Mouse (Mus musculus) stomach, postnatal 0 days (tissue): ENCODE data around the gene Tex38. TPM values are rescaled to one million over a fixed set of nuclear protein-coding genes. Genes with fewer than 3 reads are reported as not detected.
A peak's percentile ranks its signal among the peaks of the same experiment; 100 is the strongest.

Experiments used
- ATAC-seq: fragments of 200-750 bp; cut with Nextera tagmentation; 2 replicates; pipeline ENCODE4 v1.8.0; 2017; ENCODE audit not compliant: low FRiP score, low TSS enrichment
- DNase-seq: peaks from one replicate; pipeline ENCODE4 v3.0.0-alpha.2; 2016; ENCODE audit warnings: low spot score
- H3K27ac ChIP-seq: fragments of 300-500 bp; sonication (generic); replicated peaks from 2 replicates; pipeline ENCODE4 v1.5.1; 2014; ENCODE audit warnings: mild to moderate bottlenecking, control low read depth
- H3K27me3 ChIP-seq: fragments of 300-500 bp; sonication (generic); 2 replicates; pipeline ENCODE4 v1.6.1; 2014; ENCODE audit warnings: low read length; ENCODE audit not compliant: control insufficient read depth, insufficient read depth
- H3K36me3 ChIP-seq: fragments of 300-500 bp; sonication (generic); 2 replicates; pipeline ENCODE4 v1.6.1; 2014; ENCODE audit warnings: low read length, mixed read lengths; ENCODE audit not compliant: control insufficient read depth, insufficient read depth
- H3K4me1 ChIP-seq: fragments of 300-500 bp; sonication (generic); replicated peaks from 2 replicates; pipeline ENCODE4 v1.6.1; 2014; ENCODE audit warnings: antibody characterized with exemption; ENCODE audit not compliant: control insufficient read depth, insufficient read depth
- H3K4me2 ChIP-seq: fragments of 300-500 bp; sonication (generic); replicated peaks from 2 replicates; pipeline ENCODE4 v1.6.1; 2014; ENCODE audit warnings: low read depth, mild to moderate bottlenecking, control low read depth, moderate library complexity
- H3K4me3 ChIP-seq: fragments of 300-500 bp; sonication (generic); 2 replicates; pipeline ENCODE4 v1.5.1; 2014; ENCODE audit warnings: low read depth, low read length, control low read depth
- H3K9ac ChIP-seq: fragments of 300-500 bp; sonication (generic); 2 replicates; pipeline ENCODE4 v1.6.1; 2014; ENCODE audit warnings: mild to moderate bottlenecking, low read length, control low read depth, mixed read lengths
- H3K9me3 ChIP-seq: fragments of 300-500 bp; sonication (generic); 2 replicates; pipeline ENCODE4 v1.6.1; 2016; ENCODE audit warnings: low read length; ENCODE audit not compliant: control insufficient read depth
- CTCF ChIP-seq: IDR thresholded peaks from 2 replicates; pipeline ENCODE4 v1.5.1; 2016; ENCODE audit warnings: antibody characterized with exemption, low read depth, mild to moderate bottlenecking, moderate library complexity
- EP300 ChIP-seq: optimal IDR thresholded peaks from 2 replicates; pipeline ENCODE3; 2016; ENCODE audit warnings: antibody characterized with exemption
- WGBS: fragments of 180-500 bp; shearing (Covaris S2); extraction: QIAGEN DNeasy Blood & Tissue Kit; methylation state at CpG from one replicate; pipeline ENCODE4 v1.1.7; 2014; 5-methylcytosine and 5-hydroxymethylcytosine counted together
- polyA plus RNA-seq: library from polyadenylated mRNA; unstranded; fragments of >200 nt; fragmentation: Nextera tagmentation; extraction: Ambion mirVana; gene quantifications from 2 replicates; pipeline ENCODE4 v1.2.1, GENCODE M21; 2015

Tex38 gene
- 0.21 TPM in 2 replicates for polyA plus RNA-seq

- ATAC-seq: no peak
- DNase-seq: no peak
- Histone ChIP-seq H3K27ac (no peak within 1 kb of the TSS), H3K36me3 (peaks cover 3% of the 10 kb centered on the region; the same call in 1 of the 2 replicates), H3K4me1 (no peaks in the 10 kb centered on the region), H3K27me3 (no peaks in the 10 kb centered on the region), H3K9ac (no peak within 1 kb of the TSS), H3K4me2 (no peak within 1 kb of the TSS), H3K4me3 (no peak within 1 kb of the TSS), H3K9me3 (no peaks in the 10 kb centered on the region)
- no peak for TF ChIP-seq EP300
- no peak for TF ChIP-seq CTCF
- WGBS: 83% methylated on average over 3 of the region's 3 CpGs
Measured at GRCm38 (mm10) chr4:115780918-115781317, at the start of gene Tex38. Gene Tex38, minus strand, starts transcription at chr4:115781018.

DNA sequence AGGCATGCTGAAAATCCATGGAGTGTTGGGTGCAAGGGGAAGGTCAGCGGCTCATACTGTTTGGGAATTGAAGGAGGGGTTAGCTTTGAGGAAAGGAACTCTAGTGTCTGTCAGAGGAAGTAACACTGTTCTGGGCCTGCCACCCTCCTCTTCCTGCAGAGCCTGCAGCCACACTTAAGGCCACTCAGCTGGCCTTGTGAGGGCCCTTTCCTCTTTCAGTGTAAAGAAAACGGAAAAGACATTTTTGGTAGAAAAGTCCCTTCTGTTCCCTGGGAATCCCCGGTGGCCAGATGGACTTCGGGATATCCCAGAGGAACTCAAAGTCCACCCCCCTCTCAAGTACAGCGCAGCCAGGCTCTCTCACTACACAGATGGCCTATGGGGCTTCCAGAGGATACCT lies 49.7 kb upstream of the Tex38 start:
- Histone ChIP-seq H3K27ac (no peak overlapping the region), H3K4me2 (no peak overlapping the region), H3K4me3 (no peak overlapping the region), H3K36me3 (peaks cover 16% of the 10 kb centered on the region), H3K9ac (no peak overlapping the region), H3K9me3 (no peaks in the 10 kb centered on the region), H3K4me1 (peaks cover 4% of the 10 kb centered on the region; the same call in 1 of the 2 replicates), H3K27me3 (no peaks in the 10 kb centered on the region)
- no peak for TF ChIP-seq EP300
- 60% methylated on average over 5 of the region's 5 CpGs for WGBS
- ATAC-seq: no peak
- DNase-seq: no peak

DNA sequence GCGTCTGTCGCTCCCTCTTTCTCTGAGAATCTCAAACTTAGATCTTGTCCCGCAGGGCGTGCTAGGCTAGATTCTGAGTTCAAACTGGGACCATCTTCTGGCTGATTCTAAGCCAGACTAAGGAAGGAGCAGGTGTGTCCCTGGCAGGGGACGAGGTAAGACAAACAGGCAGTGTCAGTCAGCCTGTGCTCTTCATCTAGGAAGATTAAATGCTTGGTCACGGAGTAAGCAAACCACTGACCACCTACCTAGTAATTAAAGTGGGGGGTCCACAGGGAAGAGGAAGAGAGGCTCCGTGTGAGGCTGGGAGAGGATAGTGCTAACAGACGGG lies 47.7 kb upstream of the Tex38 start:
- H3K9ac ChIP-seq: peak overlapping the region; percentile 81
- H3K4me1 ChIP-seq: peaks cover 4% of the 10 kb centered on the region; the same call in 1 of the 2 replicates
- TF ChIP-seq CTCF (no peak), EP300 (no peak)
- H3K9me3 ChIP-seq: no peaks in the 10 kb centered on the region
- DNase-seq (no peak), ATAC-seq (0 out of 2 replicates have a peak, but pooled peaks have one; percentile 6)
- H3K27ac ChIP-seq: no peak overlapping the region; the same call in 1 of the 2 replicates
- WGBS: 8% methylated on average over 8 of the region's 8 CpGs
- H3K4me2 ChIP-seq: peak overlapping the region; percentile 62
- H3K27me3 ChIP-seq: no peaks in the 10 kb centered on the region
- peaks cover 12% of the 10 kb centered on the region for H3K36me3 ChIP-seq
- H3K4me3 ChIP-seq: peak overlapping the region; percentile 92

DNA sequence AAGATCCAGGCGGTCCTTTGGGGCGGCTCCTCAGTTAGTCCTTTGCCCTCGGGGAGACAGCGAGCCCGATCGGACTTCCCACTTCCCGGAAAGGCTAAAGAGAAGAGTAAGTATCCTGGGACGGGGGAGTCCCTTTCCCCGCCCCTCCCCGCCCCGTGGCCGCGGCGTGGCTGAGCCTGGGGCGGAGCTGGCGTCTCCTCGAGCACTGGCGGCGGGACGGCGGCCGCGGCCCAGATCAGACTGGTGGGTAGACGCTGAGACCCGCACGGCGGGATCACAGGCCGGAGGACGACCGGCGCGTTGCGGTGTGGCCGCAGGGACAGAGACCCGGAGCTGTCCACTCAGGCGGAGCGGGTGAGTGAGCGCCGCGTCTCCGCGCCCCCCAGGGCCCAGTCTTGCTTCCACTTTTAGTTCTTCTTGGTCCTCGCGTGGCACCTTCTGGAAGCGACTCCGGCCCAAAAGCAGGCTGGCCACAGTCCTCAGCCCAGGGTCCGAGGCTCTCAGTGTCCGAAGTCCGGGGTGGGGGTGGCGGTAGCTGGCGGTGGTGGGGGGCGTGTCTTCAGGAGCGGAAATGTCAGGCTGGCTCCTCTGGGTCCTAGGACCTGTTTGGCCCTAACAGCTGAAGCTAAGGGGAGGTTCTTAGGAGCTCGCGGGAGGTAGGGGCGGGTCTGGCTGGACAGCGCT lies 47.2 kb upstream of the Tex38 start, which contains the start of gene Mob3c:
Mob3c (plus strand) TSS at position 205 of the 684 bp plus-strand sequence.
- peak within 1 kb of the TSS; percentile 62 for H3K4me2 ChIP-seq
- H3K4me1 ChIP-seq: peaks cover 4% of the 10 kb centered on the region; the same call in 1 of the 2 replicates
- no peak for TF ChIP-seq CTCF
- TF ChIP-seq EP300: no peak
- H3K27me3 ChIP-seq: no peaks in the 10 kb centered on the region
- WGBS: under 1% methylated on average over 56 of the region's 57 CpGs
- ATAC-seq: peak; percentile 94
- peak within 1 kb of the TSS; percentile 92 for H3K4me3 ChIP-seq
- H3K9me3 ChIP-seq: no peaks in the 10 kb centered on the region
- H3K27ac ChIP-seq: peak within 1 kb of the TSS; percentile 89
- H3K36me3 ChIP-seq: peaks cover 11% of the 10 kb centered on the region; the same call in 1 of the 2 replicates
- DNase-seq: peak; percentile 85
- H3K9ac ChIP-seq: peak within 1 kb of the TSS; percentile 81

GRCm38 (mm10) chr4:115827535-115827887 lies 46.7 kb upstream of the Tex38 start:
- no peak for TF ChIP-seq EP300
- no peak for TF ChIP-seq CTCF
- ATAC-seq (no peak), DNase-seq (no peak)
- H3K4me2 ChIP-seq: peak overlapping the region; percentile 62
- peak overlapping the region; percentile 92 for H3K4me3 ChIP-seq
- WGBS: 3% methylated on average over 4 of the region's 4 CpGs
- peaks cover 4% of the 10 kb centered on the region; the same call in 1 of the 2 replicates for H3K4me1 ChIP-seq
- no peaks in the 10 kb centered on the region for H3K27me3 ChIP-seq
- H3K9ac ChIP-seq: peak overlapping the region; percentile 81
- peak overlapping the region; percentile 89; the same call in 1 of the 2 replicates for H3K27ac ChIP-seq
- no peaks in the 10 kb centered on the region for H3K9me3 ChIP-seq
- H3K36me3 ChIP-seq: peaks cover 11% of the 10 kb centered on the region; the same call in 1 of the 2 replicates

DNA sequence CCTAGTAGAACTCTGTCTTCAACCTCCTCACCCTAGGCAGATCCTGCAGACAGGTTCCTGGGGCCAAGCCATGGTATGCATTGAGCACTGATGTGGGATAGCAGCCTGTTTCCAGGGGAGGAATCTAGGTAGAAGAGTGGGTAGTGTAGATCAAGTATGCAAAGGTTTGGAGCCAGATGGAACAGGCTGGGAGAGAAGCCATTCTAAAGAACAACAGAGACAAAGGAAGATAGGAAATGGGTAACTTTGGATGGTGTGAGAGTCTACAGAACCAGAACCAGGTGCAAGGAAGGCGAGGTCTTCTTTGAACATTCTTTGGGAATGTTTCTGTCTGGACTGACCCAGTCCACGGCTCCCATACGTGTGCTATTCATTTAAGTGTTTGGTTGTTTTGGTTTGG lies 46.2 kb upstream of the Tex38 start:
- peaks cover 10% of the 10 kb centered on the region; the same call in 1 of the 2 replicates for H3K36me3 ChIP-seq
- ATAC-seq (no peak), DNase-seq (no peak)
- peaks cover 4% of the 10 kb centered on the region; the same call in 1 of the 2 replicates for H3K4me1 ChIP-seq
- H3K27me3 ChIP-seq: no peaks in the 10 kb centered on the region
- no peak for TF ChIP-seq CTCF
- no peak for TF ChIP-seq EP300
- no peak overlapping the region for H3K4me2 ChIP-seq
- H3K27ac ChIP-seq: no peak overlapping the region
- WGBS: 66% methylated on average over 3 of the region's 3 CpGs
- no peaks in the 10 kb centered on the region for H3K9me3 ChIP-seq
- no peak overlapping the region for H3K4me3 ChIP-seq
- no peak overlapping the region; the same call in 1 of the 2 replicates for H3K9ac ChIP-seq
